Mouse (Mus musculus) right cerebral cortex, postnatal 25 days (tissue): Measurements from ENCODE around the gene Hnrnpa3.
A peak's percentile ranks its signal among the peaks of the same experiment; 100 is the strongest.
"Not testable (repeated sequence)": the region's sequence is repeated elsewhere in the genome, so short reads cannot be mapped to it uniquely, and the experiment has no call there.

Experiments used
- DNase-seq: peaks from one replicate; pipeline ENCODE4 v3.0.0; 2022

Hnrnpa3 gene

DNA sequence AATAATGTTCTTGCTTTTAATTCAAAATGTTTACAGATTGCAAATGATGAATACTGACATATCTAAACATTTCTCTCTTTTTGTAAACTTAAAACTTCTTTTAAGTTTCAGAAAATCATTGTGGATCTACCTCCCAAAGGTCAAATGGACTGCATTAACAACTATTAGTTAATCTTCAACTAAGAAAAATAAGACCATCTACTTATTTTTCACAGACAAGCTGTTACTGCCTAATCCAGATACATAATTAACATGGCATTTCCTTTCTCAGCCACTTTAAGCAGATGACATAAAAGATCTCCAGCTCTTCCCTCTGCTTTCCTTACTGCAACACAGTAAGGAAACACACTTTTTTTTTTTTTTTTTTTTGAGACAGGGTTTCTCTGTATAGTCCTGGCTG lies 21.7 kb upstream of the Hnrnpa3 start:
- DNase-seq = no peak

GRCm38 (mm10) chr2:75637822-75638221 lies 21.2 kb upstream of the Hnrnpa3 start:
- DNase-seq = not testable (repeated sequence)

- not testable (repeated sequence) for DNase-seq
Observed at GRCm38 (mm10) chr2:75639535-75639934, 19.5 kb upstream of the Hnrnpa3 start.

DNA sequence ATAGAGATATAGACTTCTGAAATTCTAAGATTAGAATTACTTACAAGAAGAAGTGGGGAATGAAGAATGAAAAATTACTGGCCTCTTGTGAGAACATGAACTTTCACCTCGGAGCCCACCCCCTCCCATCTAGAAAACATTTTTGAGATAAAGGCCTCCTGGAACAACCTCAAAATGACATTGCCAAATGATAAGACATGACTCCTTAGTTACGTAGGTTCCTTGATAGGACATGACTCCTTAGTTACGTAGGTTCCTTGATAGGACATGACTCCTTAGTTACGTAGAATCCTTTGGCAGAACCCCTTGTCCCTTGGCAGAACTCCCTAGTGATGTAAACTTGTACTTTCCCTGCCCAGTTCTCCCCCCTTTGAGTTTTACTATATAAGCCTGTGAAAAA lies 16.7 kb upstream of the Hnrnpa3 start:
- not testable (repeated sequence) for DNase-seq

DNA sequence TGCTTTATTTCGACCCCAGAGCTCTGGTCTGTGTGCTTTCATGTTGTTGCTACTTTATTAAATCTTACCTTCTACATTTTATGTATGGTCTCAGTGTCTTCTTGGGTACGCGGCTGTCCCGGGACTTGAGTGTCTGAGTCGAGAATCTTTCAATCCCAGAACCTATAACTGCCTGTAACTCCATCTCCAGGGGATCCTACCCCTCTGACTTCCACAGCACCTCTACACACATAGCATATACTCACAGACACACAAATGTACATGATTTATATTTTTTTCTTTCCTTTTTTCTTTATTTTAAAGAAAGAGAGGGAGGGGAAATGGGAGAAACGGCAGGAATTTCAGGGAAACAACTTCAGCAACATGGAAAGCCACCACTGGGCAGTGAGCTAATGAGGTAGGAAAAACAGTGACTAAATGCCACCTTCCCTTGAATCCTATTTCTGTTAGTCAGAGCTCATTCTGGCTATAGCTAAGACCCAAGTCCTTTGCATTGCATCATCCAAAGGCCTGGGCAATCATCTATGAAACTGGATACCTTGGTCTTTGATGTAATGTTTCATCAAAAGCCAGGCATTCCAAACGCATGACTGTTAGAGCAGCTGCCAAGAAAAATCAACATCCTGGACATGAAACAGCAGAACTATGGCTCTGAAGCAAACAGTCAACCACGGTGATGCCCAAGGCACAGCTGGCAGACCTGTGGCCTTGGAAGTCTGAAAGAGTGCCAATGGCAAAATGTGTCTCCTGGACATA lies 16.1 kb upstream of the Hnrnpa3 start:
- no peak for DNase-seq

GRCm38 (mm10) chr2:75643950-75644349 lies 15.1 kb upstream of the Hnrnpa3 start:
- DNase-seq = no peak

DNA sequence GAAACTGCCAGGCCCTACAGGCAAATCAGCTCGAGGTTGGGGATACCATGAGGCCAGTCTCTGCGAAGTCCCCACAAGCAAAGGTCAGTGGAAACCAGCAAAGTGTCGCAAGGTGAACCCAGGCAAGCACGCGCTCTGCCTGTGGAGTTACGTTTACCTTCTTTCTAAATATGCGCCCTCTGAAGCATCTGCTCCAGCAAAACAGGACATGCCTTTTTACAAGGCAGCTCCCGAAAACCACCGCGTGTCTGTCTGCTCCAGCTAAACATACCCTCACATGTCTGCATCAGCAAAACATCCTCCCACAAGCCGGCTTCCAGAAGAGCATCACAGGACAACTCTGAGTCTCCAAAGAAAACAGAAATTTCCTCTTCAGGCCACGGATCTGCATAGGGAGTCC lies 13.8 kb upstream of the Hnrnpa3 start:
- DNase-seq = no peak

GRCm38 (mm10) chr2:75650437-75650836 lies 8.6 kb upstream of the Hnrnpa3 start:
- no peak for DNase-seq

DNA sequence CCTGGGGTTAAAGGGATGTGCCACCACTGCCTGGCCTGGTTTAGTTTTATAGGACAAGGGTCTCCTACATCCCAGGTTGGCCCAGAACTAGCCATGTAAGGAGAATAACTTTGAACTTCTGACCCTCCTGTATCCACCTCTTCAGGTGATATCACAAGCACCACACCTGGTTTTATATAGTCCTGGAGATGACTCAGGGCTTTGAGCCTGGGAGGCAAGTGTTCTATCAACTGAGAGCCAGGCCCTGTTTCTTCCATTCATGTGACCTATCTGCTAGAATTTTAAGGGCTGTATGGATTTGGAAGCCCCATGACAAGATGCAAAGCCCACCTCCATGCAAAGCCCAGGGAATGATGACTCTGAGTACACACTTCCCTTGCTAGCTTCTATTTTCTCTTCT lies 5.9 kb upstream of the Hnrnpa3 start:
- no peak for DNase-seq

GRCm38 (mm10) chr2:75654679-75655078 lies 4.4 kb upstream of the Hnrnpa3 start:
- DNase-seq = no peak

DNA sequence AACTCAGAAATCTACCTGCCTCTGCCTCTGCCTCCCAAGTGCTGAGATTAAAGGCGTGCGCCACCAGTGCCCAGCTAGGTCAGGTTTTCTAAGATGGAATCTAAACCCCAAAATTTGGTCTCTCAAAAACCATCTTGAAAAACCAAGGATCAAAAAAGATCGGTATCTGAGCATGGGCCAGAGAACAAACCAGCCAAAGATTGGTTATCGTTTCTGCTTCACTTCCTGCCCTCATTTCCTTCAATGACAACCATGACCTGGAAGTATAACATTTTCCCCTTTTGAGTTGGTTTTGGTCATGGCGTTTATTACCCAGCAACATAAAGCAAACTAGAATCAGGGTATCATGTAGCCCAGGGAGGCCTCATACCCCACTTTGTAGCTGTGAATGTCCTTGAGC lies 2.1 kb upstream of the Hnrnpa3 start:
- DNase-seq = no peak

- DNase-seq = no peak
Observed at GRCm38 (mm10) chr2:75657907-75658691, 962 bp upstream of the Hnrnpa3 start.

DNA sequence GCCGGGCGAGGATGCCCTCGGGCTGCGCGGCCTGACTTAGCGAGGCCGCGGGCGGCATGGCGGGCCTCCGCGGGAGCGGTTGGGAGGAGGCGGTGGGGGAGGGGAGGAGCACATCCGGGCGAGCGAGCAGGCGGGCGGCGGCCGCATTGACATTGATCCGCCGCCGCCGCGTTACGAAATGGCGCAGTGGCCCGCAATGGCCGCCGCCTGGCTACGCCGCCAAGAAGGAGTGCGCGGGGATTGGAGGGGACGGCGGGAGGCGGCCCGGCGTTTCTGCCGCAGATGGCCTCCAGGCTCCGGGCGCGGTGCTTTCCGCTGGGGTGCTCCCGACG lies 534 bp downstream of the Hnrnpa3 start:
- DNase-seq = peak; percentile 91

DNA sequence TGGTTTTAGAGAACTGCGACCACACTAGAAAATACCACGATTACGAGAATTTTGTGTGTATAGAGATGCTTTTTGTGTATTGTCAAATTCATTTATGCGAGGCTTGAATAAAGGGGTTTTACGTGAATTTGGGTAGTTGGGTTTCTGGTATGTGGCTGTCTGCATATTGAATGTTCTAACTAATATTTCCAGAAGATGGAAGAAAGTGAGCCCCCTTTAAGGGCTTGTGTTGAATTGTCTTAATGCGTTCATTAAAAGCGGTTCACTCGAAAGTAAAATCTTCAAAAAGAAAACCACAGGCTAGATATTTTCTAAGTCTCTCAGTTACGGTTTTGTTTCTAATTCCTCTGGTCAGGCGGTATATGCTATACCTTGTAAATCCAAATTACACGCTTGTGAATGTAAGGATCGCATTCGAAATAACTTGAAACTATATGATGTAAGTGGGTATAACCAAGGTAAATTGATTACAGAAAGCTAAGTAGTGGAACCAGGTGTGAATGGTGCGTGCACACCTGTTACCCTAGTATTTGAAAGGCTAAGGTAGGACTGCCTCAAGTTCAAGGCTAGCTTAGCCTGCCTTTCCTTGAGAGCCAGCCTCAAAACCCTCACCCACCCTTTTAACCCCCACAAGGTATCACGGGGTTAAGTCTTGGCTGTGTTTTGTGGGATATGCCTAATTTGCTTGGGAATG lies 1.3 kb downstream of the Hnrnpa3 start:
- no peak for DNase-seq

DNA sequence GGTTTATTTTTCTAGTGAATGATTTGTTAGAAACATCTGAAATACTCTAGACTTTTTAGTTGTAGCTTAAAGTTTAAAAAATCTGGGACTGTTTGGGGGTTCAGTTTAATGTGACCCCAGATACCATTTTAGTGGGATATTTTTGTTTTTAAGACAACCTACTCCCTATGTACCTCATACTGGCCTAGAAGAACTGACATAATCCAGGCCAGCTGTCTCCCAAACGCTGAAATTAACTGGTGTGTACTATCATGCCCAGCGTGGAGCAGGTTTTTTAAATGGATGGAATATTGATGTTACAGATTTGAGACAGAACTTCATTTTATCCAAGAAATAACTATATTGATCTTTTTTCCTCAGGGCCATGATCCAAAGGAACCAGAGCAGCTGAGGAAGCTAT lies 2.0 kb downstream of the Hnrnpa3 start:
- no peak for DNase-seq

- DNase-seq = no peak
Observed at GRCm38 (mm10) chr2:75669491-75670445, 10.7 kb downstream of the Hnrnpa3 start.

- DNase-seq = no peak
Observed at GRCm38 (mm10) chr2:75670446-75671336, 11.6 kb downstream of the Hnrnpa3 start.

DNA sequence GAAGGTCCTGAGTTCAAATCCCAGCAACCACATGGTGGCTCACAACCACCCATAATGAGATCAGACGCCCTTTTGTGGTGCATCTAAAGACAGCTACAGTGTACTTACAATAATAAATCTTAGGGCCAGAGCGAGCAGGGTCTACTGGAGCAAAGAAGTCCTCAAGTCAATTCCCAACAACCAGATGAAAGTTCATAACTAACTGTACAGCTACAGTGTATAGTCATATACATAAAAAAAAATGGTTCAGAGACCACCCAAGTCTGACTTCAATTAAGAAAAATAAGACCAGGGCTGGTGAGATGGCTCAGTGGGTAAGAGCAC lies 12.2 kb downstream of the Hnrnpa3 start:
- DNase-seq = no peak

- DNase-seq = no peak
Observed at GRCm38 (mm10) chr2:75672561-75672960, 13.5 kb downstream of the Hnrnpa3 start.

DNA sequence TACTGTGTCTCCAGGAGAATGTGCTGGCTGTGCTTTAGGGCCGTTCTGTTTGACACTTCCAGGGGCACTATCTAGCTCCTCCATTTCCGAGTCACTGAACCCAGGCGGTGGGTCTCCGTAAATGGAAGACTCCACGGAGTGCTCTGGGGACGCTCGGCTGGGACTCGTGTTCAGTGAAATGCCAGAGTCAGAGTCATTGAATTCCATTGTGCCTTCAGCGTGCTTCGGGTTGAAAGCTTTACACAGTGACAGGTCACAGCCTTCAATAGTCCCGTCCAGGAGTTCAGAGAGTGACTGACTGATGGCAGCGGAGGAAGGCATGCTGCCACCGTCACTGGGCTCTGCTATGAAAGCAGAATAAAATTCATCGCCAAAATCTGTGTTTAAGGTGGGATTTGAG lies 17.5 kb downstream of the Hnrnpa3 start:
- no peak for DNase-seq

DNA sequence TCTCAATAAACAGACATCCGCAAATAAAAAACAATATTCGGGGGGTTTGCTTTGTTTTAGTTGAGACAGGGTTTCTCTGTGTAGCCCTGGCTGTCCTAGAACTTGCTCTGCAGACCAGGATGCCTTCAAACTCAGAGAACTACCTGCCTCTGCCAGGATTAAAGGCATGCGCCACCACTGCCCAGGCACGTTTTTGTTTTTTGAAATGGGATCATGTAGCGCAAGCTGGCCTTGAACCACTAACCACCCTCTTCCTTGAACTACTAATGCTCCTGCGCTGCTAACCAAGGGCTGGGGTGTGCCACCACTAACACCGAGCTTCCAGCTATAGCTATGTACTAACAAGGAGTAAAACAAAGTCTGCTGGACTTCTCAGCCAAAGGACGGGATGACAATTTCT lies 20.9 kb downstream of the Hnrnpa3 start:
- no peak for DNase-seq

DNA sequence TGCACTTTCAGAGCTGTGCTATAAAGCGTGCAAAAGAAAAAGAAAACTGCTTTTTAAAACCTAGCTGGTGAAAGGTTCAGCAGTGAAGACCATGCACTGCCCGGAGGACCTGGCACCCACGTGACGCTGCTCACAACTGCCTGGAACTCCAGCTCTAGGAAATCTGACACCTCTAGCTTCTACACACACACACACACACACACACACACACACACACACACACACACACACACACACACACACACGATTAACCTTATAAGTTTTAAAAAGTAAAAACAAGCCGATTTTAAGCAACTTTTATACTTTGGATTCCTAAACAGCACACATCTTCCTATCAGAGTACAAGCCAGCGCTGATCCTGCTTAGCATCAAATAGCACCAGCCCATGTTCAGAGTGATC lies 22.4 kb downstream of the Hnrnpa3 start:
- DNase-seq = no peak
